Mouse (Mus musculus) neural tube, embryonic 15.5 days (tissue): ENCODE results near the gene Dtx2. TPM values are rescaled to one million over a fixed set of nuclear protein-coding genes. Genes with fewer than 3 reads are reported as not detected.
A peak's percentile ranks its signal among the peaks of the same experiment; 100 is the strongest.

Source experiments
- ATAC-seq: fragments of 200-750 bp; cut with Nextera tagmentation; 2 replicates; pipeline ENCODE4 v1.8.0; 2017; ENCODE audit warnings: mild to moderate bottlenecking, moderate TSS enrichment, moderate library complexity; ENCODE audit not compliant: low FRiP score
- H3K27ac ChIP-seq: fragments of 300-500 bp; sonication (generic); replicated peaks from 2 replicates; pipeline ENCODE4 v1.5.1; 2015; ENCODE audit warnings: mild to moderate bottlenecking, inconsistent platforms
- H3K27me3 ChIP-seq: fragments of 300-500 bp; sonication (generic); replicated peaks from 2 replicates; pipeline ENCODE4 v1.6.1; 2015; ENCODE audit warnings: inconsistent platforms
- H3K36me3 ChIP-seq: fragments of 300-500 bp; sonication (generic); 2 replicates; pipeline ENCODE4 v1.6.1; 2015; ENCODE audit warnings: inconsistent platforms
- H3K4me1 ChIP-seq: fragments of 300-500 bp; sonication (generic); 2 replicates; pipeline ENCODE4 v1.6.1; 2015; ENCODE audit warnings: inconsistent platforms
- H3K4me2 ChIP-seq: fragments of 300-500 bp; sonication (generic); 2 replicates; pipeline ENCODE4 v1.6.1; 2015; ENCODE audit warnings: inconsistent platforms, mild to moderate bottlenecking, moderate library complexity
- H3K4me3 ChIP-seq: fragments of 300-500 bp; sonication (generic); replicated peaks from 2 replicates; pipeline ENCODE4 v1.5.1; 2015; ENCODE audit warnings: mild to moderate bottlenecking, inconsistent platforms
- H3K9ac ChIP-seq: fragments of 300-500 bp; sonication (generic); replicated peaks from 2 replicates; pipeline ENCODE4 v1.6.1; 2015; ENCODE audit warnings: mild to moderate bottlenecking, inconsistent platforms
- H3K9me3 ChIP-seq: fragments of 300-500 bp; sonication (generic); replicated peaks from 2 replicates; pipeline ENCODE4 v1.6.1; 2016; ENCODE audit warnings: inconsistent platforms
- WGBS: fragments of 180-500 bp; shearing (Covaris S2); methylation state at CpG from one replicate; pipeline ENCODE4 v1.1.7; 2015; ENCODE audit warnings: mixed read lengths; 5-methylcytosine and 5-hydroxymethylcytosine counted together
- polyA plus RNA-seq: library from polyadenylated mRNA; unstranded; fragments of >200 nt; fragmentation: Nextera tagmentation; extraction: Ambion mirVana; gene quantifications from 2 replicates; pipeline ENCODE4 v1.2.1, GENCODE M21; 2015

Dtx2 gene
- 22.5 and 25.2 TPM in 2 replicates for polyA plus RNA-seq

GRCm38 (mm10) chr5:135994725-135995687 lies at the start of gene Dtx2:
Gene Dtx2 (plus strand): TSS chr5:135994800.
- Histone ChIP-seq H3K27me3 (no peaks in the 10 kb centered on the region), H3K27ac (peak within 1 kb of the TSS; percentile 87), H3K9me3 (no peaks in the 10 kb centered on the region), H3K36me3 (peaks cover 28% of the 10 kb centered on the region), H3K4me2 (peak within 1 kb of the TSS; percentile 72), H3K9ac (peak within 1 kb of the TSS; percentile 85), H3K4me1 (peaks cover 26% of the 10 kb centered on the region), H3K4me3 (peak within 1 kb of the TSS; percentile 80)
- ATAC-seq = peak; percentile 92
- WGBS = under 1% methylated on average over 47 of the region's 47 CpGs

DNA sequence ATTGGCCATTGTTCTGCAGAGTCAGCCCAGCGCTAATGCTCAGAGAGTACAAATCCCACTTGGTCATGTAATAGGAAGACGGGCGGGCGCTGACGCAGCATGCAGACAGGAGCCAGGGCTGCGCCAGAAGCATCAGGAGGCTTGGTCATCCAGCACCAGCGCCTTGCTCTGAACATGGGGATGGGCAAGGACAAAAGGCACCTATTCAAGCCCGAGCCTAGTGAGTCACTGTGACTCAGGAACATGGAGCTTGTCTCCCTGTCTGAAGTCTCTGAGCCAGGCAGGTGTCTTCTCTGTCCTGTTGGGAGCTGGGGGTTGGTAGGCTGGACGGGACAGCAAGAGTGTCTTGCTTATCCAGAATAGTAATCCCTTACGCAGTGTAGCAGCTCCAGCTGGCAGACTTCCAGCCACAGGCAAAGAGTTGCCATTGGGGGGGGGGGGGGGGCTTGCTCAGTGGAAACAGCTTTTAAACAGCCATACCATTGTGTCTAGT lies 48.6 kb upstream of the Dtx2 start:
- Histone ChIP-seq H3K4me3 (no peak overlapping the region), H3K27me3 (no peaks in the 10 kb centered on the region), H3K9me3 (no peaks in the 10 kb centered on the region), H3K36me3 (no peaks in the 10 kb centered on the region), H3K4me1 (peaks cover 6% of the 10 kb centered on the region), H3K27ac (no peak overlapping the region), H3K9ac (no peak overlapping the region), H3K4me2 (peak overlapping the region; percentile 28)
- 43% methylated on average over 10 of the region's 10 CpGs for WGBS
- no peak for ATAC-seq

- no peaks in the 10 kb centered on the region for H3K36me3 ChIP-seq
- H3K4me3 ChIP-seq = no peak overlapping the region
- peaks cover 6% of the 10 kb centered on the region for H3K4me1 ChIP-seq
- no peak for ATAC-seq
- H3K4me2 ChIP-seq = no peak overlapping the region
- no peak overlapping the region for H3K27ac ChIP-seq
- WGBS = 84% methylated on average over 5 of the region's 5 CpGs
- no peaks in the 10 kb centered on the region for H3K9me3 ChIP-seq
- no peak overlapping the region for H3K9ac ChIP-seq
- no peaks in the 10 kb centered on the region for H3K27me3 ChIP-seq
These were observed 48.0 kb upstream of the Dtx2 start for GRCm38 (mm10) chr5:135946621-135947020.

DNA sequence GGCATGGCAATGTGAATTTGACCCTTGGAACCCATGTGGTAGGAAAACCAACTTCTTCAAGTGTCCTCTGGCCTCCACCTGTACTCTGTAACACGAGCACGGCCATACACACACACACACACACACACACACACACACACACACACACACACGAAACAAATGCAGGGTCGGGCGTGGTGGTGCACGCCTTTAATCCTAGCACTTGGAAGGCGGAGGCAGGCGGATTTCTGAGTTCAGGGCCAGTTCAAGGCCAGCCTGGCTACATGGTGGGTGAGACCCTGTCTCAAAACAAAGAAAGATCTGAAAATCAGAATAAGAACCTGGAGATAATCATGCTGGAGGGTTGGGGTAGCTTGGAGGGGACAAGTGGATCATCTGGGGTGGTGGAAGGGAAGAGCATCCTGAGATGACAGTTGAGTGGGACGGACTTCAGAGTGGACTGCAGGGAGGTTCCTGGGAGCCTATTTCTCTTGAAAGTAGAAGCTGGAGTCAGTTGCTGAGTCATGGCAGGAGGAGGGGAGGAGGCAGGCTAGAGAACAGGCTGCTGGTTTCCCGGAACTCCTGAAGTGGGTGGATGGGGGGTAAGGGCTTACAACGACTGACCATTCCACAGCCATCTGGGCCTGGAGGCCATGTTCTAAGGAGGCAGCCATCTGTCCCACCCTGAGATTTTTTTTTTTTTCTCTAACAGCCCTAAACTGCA lies 43.7 kb upstream of the Dtx2 start:
- no peaks in the 10 kb centered on the region for H3K36me3 ChIP-seq
- ATAC-seq = no peak
- WGBS = 83% methylated on average over 11 of the region's 11 CpGs
- H3K4me1 ChIP-seq = peaks cover 3% of the 10 kb centered on the region
- no peak overlapping the region for H3K27ac ChIP-seq
- H3K4me3 ChIP-seq = no peak overlapping the region
- H3K9ac ChIP-seq = no peak overlapping the region
- H3K9me3 ChIP-seq = no peaks in the 10 kb centered on the region
- H3K4me2 ChIP-seq = no peak overlapping the region
- H3K27me3 ChIP-seq = no peaks in the 10 kb centered on the region

DNA sequence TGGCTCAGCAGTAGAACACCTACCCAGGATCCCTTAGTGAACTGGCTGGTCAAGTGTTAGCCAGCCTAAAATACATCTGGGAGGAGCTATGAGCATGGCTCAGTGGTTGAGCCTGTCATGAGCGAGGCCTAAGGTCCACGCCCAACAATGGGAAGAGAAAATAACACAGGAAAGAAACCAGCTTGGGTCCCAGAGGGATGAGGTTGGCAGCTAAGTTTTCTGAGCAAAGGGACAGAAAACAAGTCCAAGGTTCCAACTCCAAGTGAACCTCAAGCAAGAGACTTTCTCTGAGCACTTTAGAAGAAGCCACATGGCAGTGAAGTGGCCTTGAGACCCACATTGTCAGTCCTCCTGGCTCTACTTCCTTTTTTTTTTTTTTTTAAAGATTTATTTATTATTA lies 42.9 kb upstream of the Dtx2 start:
- Histone ChIP-seq H3K4me1 (0 out of 2 replicates have a peak, but pooled peaks cover under 1% of the 10 kb centered on the region), H3K9ac (no peak overlapping the region), H3K27me3 (no peaks in the 10 kb centered on the region), H3K9me3 (no peaks in the 10 kb centered on the region), H3K4me2 (no peak overlapping the region), H3K36me3 (no peaks in the 10 kb centered on the region), H3K4me3 (no peak overlapping the region), H3K27ac (no peak overlapping the region)
- no peak for ATAC-seq
- 94% methylated on average over 2 of the region's 2 CpGs for WGBS

DNA sequence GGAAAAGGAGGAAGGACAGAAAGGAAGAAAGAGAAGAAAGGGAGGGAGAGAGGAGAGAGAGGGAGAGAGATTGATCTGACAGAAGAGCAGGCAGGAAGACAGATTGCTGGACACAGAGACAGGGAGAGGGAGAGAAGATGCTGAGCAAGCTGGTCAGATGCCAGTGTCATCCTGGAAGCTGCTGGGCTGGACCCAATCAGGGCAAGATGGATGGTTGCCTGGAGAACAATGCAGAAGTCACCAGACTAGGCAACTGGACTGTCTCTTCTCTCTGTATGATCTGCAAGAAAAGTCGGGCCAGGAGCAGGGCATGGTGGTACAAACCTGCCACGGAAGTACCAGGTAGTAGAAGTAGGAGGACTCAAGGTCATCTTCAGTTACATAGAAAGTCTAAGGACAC lies 41.8 kb upstream of the Dtx2 start:
- H3K4me2 ChIP-seq = no peak overlapping the region
- H3K27me3 ChIP-seq = no peaks in the 10 kb centered on the region
- H3K9ac ChIP-seq = no peak overlapping the region
- WGBS = 85% methylated on average over 2 of the region's 2 CpGs
- H3K9me3 ChIP-seq = no peaks in the 10 kb centered on the region
- H3K4me3 ChIP-seq = no peak overlapping the region
- no peak overlapping the region for H3K27ac ChIP-seq
- ATAC-seq = no peak
- H3K4me1 ChIP-seq = peaks cover 9% of the 10 kb centered on the region
- H3K36me3 ChIP-seq = no peaks in the 10 kb centered on the region

DNA sequence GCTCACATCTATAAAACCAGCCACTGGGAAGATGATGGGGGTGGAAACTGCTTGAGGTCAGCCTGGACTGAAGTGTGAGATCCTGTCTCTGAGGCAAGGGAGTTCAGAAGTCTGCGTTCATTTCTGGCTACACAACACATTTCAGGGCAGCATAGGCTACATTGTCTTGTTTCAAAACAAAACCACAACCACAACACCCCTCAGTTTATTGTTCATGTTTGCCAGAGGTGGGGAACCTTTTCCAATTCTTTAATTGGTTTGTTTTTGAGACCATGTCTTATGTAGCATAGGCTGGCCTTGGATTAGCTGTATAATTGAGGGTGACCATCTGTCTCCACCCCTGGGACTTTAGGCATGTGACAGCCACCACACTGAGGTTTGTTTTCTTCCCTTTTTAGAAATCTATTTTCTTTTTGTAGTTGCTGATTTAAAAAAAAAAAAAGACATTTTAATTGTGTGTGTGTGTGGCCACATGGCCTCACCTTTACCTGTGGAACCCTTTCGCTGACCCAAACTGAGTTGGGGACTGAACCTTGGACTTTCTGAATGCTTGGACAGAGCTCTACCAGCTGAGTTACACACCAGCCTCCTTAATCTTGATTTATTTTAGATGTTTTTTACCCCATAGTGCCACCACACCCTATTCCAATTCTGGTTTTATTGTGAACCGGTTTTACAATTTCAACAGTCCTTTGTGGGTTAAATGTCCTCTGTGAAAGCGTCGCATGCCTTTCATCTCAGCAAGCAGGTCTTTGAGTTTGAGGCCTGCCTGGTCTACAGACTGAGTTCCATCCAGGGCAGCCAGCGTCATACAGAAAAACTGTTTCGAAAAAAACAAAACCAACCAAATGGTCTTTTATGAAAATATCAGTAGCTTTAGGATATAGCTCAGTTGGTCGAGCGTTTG lies 38.0 kb upstream of the Dtx2 start:
- no peaks in the 10 kb centered on the region for H3K9me3 ChIP-seq
- no peak for ATAC-seq
- no peaks in the 10 kb centered on the region for H3K27me3 ChIP-seq
- H3K4me1 ChIP-seq = peaks cover 14% of the 10 kb centered on the region
- peak overlapping the region; percentile 30; the same call in 1 of the 2 replicates for H3K9ac ChIP-seq
- peak overlapping the region; percentile 68 for H3K4me2 ChIP-seq
- no peaks in the 10 kb centered on the region for H3K36me3 ChIP-seq
- WGBS = 78% methylated on average over 9 of the region's 9 CpGs
- H3K27ac ChIP-seq = peak overlapping the region; percentile 87
- peak overlapping the region; percentile 46 for H3K4me3 ChIP-seq

- Histone ChIP-seq H3K9ac (peak overlapping the region; percentile 30; the same call in 1 of the 2 replicates), H3K9me3 (no peaks in the 10 kb centered on the region), H3K36me3 (no peaks in the 10 kb centered on the region), H3K4me1 (peaks cover 19% of the 10 kb centered on the region), H3K4me2 (peak overlapping the region; percentile 68), H3K27ac (peak overlapping the region; percentile 87), H3K27me3 (no peaks in the 10 kb centered on the region), H3K4me3 (peak overlapping the region; percentile 46)
- 8% methylated on average over 28 of the region's 28 CpGs for WGBS
- peak; percentile 77 for ATAC-seq
These were observed 37.2 kb upstream of the Dtx2 start for GRCm38 (mm10) chr5:135957207-135957974.

- H3K9me3 ChIP-seq = no peaks in the 10 kb centered on the region
- H3K4me3 ChIP-seq = 0 out of 2 replicates have a peak overlapping the region, but pooled peaks have one; percentile 46
- H3K4me2 ChIP-seq = peak overlapping the region; percentile 68; the same call in 1 of the 2 replicates
- peak overlapping the region; percentile 87 for H3K27ac ChIP-seq
- no peaks in the 10 kb centered on the region for H3K36me3 ChIP-seq
- no peak for ATAC-seq
- 90% methylated on average over 4 of the region's 4 CpGs for WGBS
- H3K27me3 ChIP-seq = no peaks in the 10 kb centered on the region
- 0 out of 2 replicates have a peak overlapping the region, but pooled peaks have one; percentile 20 for H3K9ac ChIP-seq
- H3K4me1 ChIP-seq = peaks cover 24% of the 10 kb centered on the region
These were observed 36.2 kb upstream of the Dtx2 start for GRCm38 (mm10) chr5:135958367-135958766.

DNA sequence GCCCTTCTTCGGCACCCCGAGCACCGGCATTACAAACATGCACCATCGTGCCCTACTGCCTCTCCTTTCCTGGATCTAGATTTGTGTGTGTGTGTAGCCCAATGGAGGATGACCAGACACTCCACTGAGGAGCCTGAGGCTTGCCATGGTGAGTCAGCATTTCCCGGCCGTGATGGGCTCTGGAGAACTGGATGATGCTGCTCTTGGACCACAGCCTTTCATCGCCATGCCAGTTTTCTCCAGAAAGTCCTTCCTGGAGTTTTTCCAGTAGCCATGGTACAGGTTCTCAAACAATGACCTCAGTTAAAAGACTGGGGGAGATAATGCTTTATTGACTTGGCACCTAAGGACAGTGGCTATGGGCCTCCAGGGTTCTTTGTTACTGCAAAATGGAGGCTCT lies 34.7 kb upstream of the Dtx2 start:
- Histone ChIP-seq H3K9me3 (no peaks in the 10 kb centered on the region), H3K9ac (no peak overlapping the region), H3K36me3 (no peaks in the 10 kb centered on the region), H3K4me1 (peaks cover 25% of the 10 kb centered on the region), H3K27ac (no peak overlapping the region), H3K4me2 (no peak overlapping the region), H3K27me3 (no peaks in the 10 kb centered on the region), H3K4me3 (no peak overlapping the region)
- WGBS = 90% methylated on average over 7 of the region's 7 CpGs
- ATAC-seq = no peak
